Comparison of ENCODE assay signal across 12 mouse cellular contexts in genomic region chr17:73952103-73952521, GRCm38 (mm10). TPM values are rescaled to one million over a fixed set of nuclear protein-coding genes. Genes with fewer than 3 reads are reported as not detected.
DNase-seq lines count a peak whose midpoint lies in the region; ATAC-seq lines count a peak whose summit lies in the region.
"Had no signal": no experiment of that assay in that cellular context is flagged by ENCODE, and none has a peak within 500 bp of the region (broad histone marks: within the 10 kb centered on the region; RNA-seq: fewer than 3 reads in every experiment).

No protein-coding gene starts in this region.

- no peak overlapping the region for H3K27ac ChIP-seq in midbrain, embryonic 13.5 days
- no peak overlapping the region for H3K27ac ChIP-seq in hindbrain, embryonic 10.5 days
- no peak overlapping the region for H3K27ac ChIP-seq in hindbrain, embryonic 14.5 days
- H3K27ac ChIP-seq: limb, embryonic 13.5 days; midbrain, embryonic 10.5 days had no signal

- ATAC-seq in common myeloid progenitor, adult 5-6 weeks (replicated peaks; ENCODE audit: low read depth, poor library complexity, severe bottlenecking) = peak; percentile 83
- peak; percentile 79 for ATAC-seq in monocyte, adult 5-6 weeks (replicated peaks; ENCODE audit: insufficient number of reproducible peaks, low FRiP score, low TSS enrichment, poor library complexity, severe bottlenecking)
- ATAC-seq in midbrain, embryonic 13.5 days = no peak
- ATAC-seq in hindbrain, embryonic 14.5 days (ENCODE audit: low FRiP score) = no peak

- no peak overlapping the region for H3K9ac ChIP-seq in midbrain, embryonic 13.5 days (replicated peaks)
- no peak overlapping the region for H3K9ac ChIP-seq in hindbrain, embryonic 14.5 days
- H3K9ac ChIP-seq: limb, embryonic 13.5 days had no signal

- DNase-seq in heart, adult 18-20 months = peak; percentile 65 to 73
- no peak for DNase-seq in heart, postnatal 25 days (ENCODE audit: low spot score)
- DNase-seq in B cell, adult 2 months = peak; percentile 48 to 57
- no peak for DNase-seq in hindbrain, embryonic 10.5 days (ENCODE audit: low spot score)
- DNase-seq in hindbrain, embryonic 14.5 days (ENCODE audit: low spot score) = no peak
- DNase-seq: cerebellum, adult 11-12 months; kidney, adult 9 months had no signal

- H3K4me2 ChIP-seq in midbrain, embryonic 13.5 days (replicated peaks) = no peak overlapping the region
- no peak overlapping the region for H3K4me2 ChIP-seq in hindbrain, embryonic 14.5 days (replicated peaks)
- H3K4me2 ChIP-seq: limb, embryonic 13.5 days had no signal

- H3K4me1 ChIP-seq in midbrain, embryonic 13.5 days (replicated peaks) = no peaks in the 10 kb centered on the region
- no peaks in the 10 kb centered on the region for H3K4me1 ChIP-seq in hindbrain, embryonic 10.5 days (replicated peaks)
- no peaks in the 10 kb centered on the region for H3K4me1 ChIP-seq in hindbrain, embryonic 14.5 days (replicated peaks; ENCODE audit: control insufficient read depth, insufficient read depth, low read length)
- H3K4me1 ChIP-seq: midbrain, embryonic 10.5 days had no signal

- intact Hi-C loops in heart, postnatal 25 days (cut with DNase I) = no loop called here

- no peak overlapping the region for H3K4me3 ChIP-seq in midbrain, embryonic 13.5 days (replicated peaks)
- no peak overlapping the region for H3K4me3 ChIP-seq in hindbrain, embryonic 10.5 days
- no peak overlapping the region for H3K4me3 ChIP-seq in hindbrain, embryonic 14.5 days (replicated peaks; ENCODE audit: low read length)
- H3K4me3 ChIP-seq: limb, embryonic 13.5 days; midbrain, embryonic 10.5 days had no signal

- 93% methylated on average over 4 of the region's 4 CpGs for WGBS in midbrain, embryonic 13.5 days
- WGBS in hindbrain, embryonic 10.5 days = 80% methylated on average over 4 of the region's 4 CpGs
- 94% methylated on average over 4 of the region's 4 CpGs for WGBS in hindbrain, embryonic 14.5 days

- no peaks in the 10 kb centered on the region for H3K9me3 ChIP-seq in midbrain, embryonic 13.5 days
- no peaks in the 10 kb centered on the region for H3K9me3 ChIP-seq in hindbrain, embryonic 10.5 days
- H3K9me3 ChIP-seq in hindbrain, embryonic 14.5 days (ENCODE audit: control insufficient read depth, low read length) = no peaks in the 10 kb centered on the region
- H3K9me3 ChIP-seq: limb, embryonic 13.5 days; midbrain, embryonic 10.5 days had no signal

- no peaks in the 10 kb centered on the region for H3K27me3 ChIP-seq in midbrain, embryonic 13.5 days
- no peaks in the 10 kb centered on the region for H3K27me3 ChIP-seq in hindbrain, embryonic 10.5 days (ENCODE audit: insufficient read depth, poor library complexity, severe bottlenecking)
- no peaks in the 10 kb centered on the region for H3K27me3 ChIP-seq in hindbrain, embryonic 14.5 days (ENCODE audit: control insufficient read depth, insufficient read depth, low read length)
- H3K27me3 ChIP-seq: limb, embryonic 13.5 days had no signal

- no peaks in the 10 kb centered on the region for H3K36me3 ChIP-seq in midbrain, embryonic 13.5 days
- no peaks in the 10 kb centered on the region for H3K36me3 ChIP-seq in hindbrain, embryonic 10.5 days
- H3K36me3 ChIP-seq in hindbrain, embryonic 14.5 days (replicated peaks; ENCODE audit: control insufficient read depth, insufficient read depth) = no peaks in the 10 kb centered on the region
- H3K36me3 ChIP-seq: limb, embryonic 13.5 days; midbrain, embryonic 10.5 days had no signal

RNA-seq across cellular contexts. Expression of gene Xdh, which starts 2.1 kb away (rescaled TPM):
- total RNA-seq in heart, adult 18-20 months (2021) = 100 to 1,000 TPM; 131 to 165 TPM
- 100 to 1,000 TPM in 1 of 2 experiments, 10 to 100 TPM in 1; 88.2 to 109 TPM for total RNA-seq in heart, postnatal 25 days (2021)
- 5.1 and 9.1 TPM in 2 replicates for total RNA-seq in common myeloid progenitor, adult 5-6 weeks (2017)
- 292 to 373 TPM (median 293 TPM) in 3 replicates for total RNA-seq in monocyte, adult 5-6 weeks (2017)
- 0.08 and 0.13 TPM in 2 replicates for polyA plus RNA-seq in midbrain, embryonic 13.5 days (2015; fragmentation: Nextera tagmentation; extraction: Ambion mirVana)
- polyA plus RNA-seq in hindbrain, embryonic 10.5 days (2016; fragmentation: Nextera tagmentation; extraction: Ambion mirVana) = 0.22 and 0.31 TPM in 2 replicates
- 0.16 and 0.24 TPM in 2 replicates for polyA plus RNA-seq in hindbrain, embryonic 14.5 days (2014; fragmentation: Nextera tagmentation; extraction: Ambion mirVana)

Comparison
In these comparisons a context has a peak if more than half of its experiments do, and no peak if none do; other contexts are left out.
1. DNase-seq: peak in heart, adult 18-20 months (2 of 2) and B cell, adult 2 months (2 of 2); none in heart, postnatal 25 days (single experiment), hindbrain, embryonic 10.5 days (single experiment) and hindbrain, embryonic 14.5 days (single experiment).
2. ATAC-seq: peak in common myeloid progenitor, adult 5-6 weeks (single experiment) and monocyte, adult 5-6 weeks (single experiment); none in midbrain, embryonic 13.5 days (single experiment) and hindbrain, embryonic 14.5 days (single experiment).